Mouse (Mus musculus): ENCODE measurements around the gene Cfap73.

GRCm38 (mm10) chr5:120618778-120619177 lies 15.3 kb downstream of the Cfap73 start:
- TF ChIP-seq CTCF (conservative IDR thresholded peaks at IDR 0.05; ENCODE audit: low read length) (no peak), NANOG (IDR thresholded peaks at IDR 0.05; ENCODE audit: borderline replicate concordance, low read length) (no peak)

All from E14TG2a.4 (cell line).